Mouse (Mus musculus): ENCODE results near the gene Slc17a9.

DNA sequence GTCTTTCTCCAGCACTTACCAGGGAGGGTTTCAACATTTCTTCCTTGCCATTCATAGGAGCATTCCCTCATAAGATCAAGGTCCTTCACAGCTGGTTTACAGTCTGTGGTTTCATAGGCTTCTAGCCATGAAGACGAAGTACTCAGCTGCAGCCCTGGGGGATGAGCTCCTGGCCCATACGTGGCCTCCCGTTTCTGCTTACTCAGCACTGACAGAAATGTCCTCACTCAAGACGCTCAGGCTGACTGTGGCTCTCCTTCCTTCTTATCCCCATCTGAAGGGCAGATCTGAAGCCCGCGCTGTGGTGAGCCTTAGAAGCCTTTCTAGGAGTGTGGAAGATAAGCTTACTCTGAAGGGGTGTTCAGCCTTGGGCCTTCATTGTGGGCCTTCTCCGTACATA, 40.6 kb downstream of the Slc17a9 start:
- TF ChIP-seq POLR2A (IDR thresholded peaks at IDR 0.05; ENCODE audit: control insufficient read depth, low read depth, low read length) (no peak), CTCF (IDR thresholded peaks at IDR 0.05; ENCODE audit: control insufficient read depth, insufficient read depth, insufficient replicate concordance, low read depth, low read length) (no peak)
